Mouse (Mus musculus) c-Kit-positive CD71-positive TER-119-positive erythroid progenitor cells, embryonic 14.5 days (primary cell): Measurements from ENCODE around the gene Rps13.
A peak's percentile ranks its signal among the peaks of the same experiment; 100 is the strongest.
"Not testable (repeated sequence)": the region's sequence is repeated elsewhere in the genome, so short reads cannot be mapped to it uniquely, and the experiment has no call there.

Source experiments
- DNase-seq: peaks from one replicate; pipeline ENCODE4 v3.0.0-alpha.2; 2013; ENCODE audit warnings: low spot score

The Rps13 gene

GRCm38 (mm10) chr7:116333713-116334668 is at the start of gene Rps13:
Gene Rps13, minus strand, starts transcription at chr7:116334195.
- peak; percentile 94 for DNase-seq

GRCm38 (mm10) chr7:116379181-116379580 is 45.2 kb upstream of the Rps13 start:
- not testable (repeated sequence) for DNase-seq

DNA sequence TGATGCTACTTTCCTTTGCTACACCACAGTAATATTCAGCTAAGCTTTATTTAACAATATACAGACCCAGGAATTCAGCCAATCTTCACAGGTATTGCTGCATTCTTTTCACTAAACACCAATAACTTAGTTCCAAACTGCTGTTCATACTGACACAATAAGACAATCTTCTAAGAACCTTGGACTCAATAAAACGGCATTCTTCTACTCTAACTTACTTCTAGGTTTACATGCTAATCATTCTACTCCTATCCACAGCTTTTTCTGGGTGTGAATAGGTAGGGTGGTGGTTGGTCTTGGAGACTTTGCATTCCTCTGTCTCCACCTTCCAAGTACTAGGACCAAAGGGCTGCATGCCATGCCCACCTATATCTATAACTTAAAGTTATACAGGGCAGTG is 40.3 kb upstream of the Rps13 start:
- DNase-seq: no peak

DNA sequence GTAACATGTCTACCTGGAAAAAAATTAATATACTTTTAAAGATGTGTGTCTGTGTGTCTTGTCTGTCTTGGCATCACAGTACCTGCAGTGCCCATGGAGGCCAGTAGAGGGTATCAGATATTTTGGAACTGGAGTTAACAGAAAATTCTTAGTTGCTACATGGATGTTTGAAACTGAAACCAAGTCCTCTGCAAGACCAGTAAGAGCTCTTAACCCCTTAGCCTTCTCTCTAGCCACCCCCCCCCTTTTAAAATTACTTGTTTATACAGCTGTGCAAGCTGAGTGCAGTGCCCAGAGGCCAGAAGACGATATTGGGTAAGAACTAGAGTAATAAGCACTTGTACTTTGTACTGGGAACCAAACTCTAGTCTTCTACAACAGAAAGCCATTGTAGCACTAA is 2.2 kb upstream of the Rps13 start:
- peak; percentile 67 for DNase-seq

- peak; percentile 27 for DNase-seq
These were observed 1.1 kb upstream of the Rps13 start for GRCm38 (mm10) chr7:116335133-116335532.

GRCm38 (mm10) chr7:116334669-116335038 is 659 bp upstream of the Rps13 start:
- DNase-seq: no peak

GRCm38 (mm10) chr7:116331246-116331645 is 2.7 kb downstream of the Rps13 start:
- DNase-seq: no peak

GRCm38 (mm10) chr7:116329858-116330257 is 4.1 kb downstream of the Rps13 start:
- no peak for DNase-seq

GRCm38 (mm10) chr7:116328777-116329176 is 5.2 kb downstream of the Rps13 start:
- DNase-seq: no peak

GRCm38 (mm10) chr7:116327901-116328300 is 6.1 kb downstream of the Rps13 start:
- DNase-seq: no peak

GRCm38 (mm10) chr7:116323331-116323964 is 10.5 kb downstream of the Rps13 start:
- no peak for DNase-seq

DNA sequence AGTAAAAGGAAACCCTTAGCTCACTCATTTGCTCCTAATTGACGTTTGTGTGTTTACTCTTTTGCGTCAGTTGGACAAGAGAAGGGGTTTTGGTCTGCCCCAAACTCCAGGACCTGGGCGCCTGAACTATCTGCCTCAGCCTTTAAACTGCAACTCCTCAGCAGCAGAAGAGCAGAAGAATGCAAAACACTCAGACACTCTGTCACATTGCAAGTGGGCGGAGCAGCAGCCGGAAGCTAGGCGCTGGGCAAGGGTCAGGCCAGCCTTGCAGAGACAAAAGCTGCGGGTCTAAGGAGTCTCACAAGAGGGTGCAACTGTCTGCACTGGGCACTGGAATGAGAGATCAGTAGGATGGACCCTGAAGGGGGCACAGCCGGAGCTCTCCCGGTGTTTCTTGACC is 24.5 kb downstream of the Rps13 start:
- DNase-seq: no peak

GRCm38 (mm10) chr7:116308632-116308991 is 25.4 kb downstream of the Rps13 start:
- no peak for DNase-seq

DNA sequence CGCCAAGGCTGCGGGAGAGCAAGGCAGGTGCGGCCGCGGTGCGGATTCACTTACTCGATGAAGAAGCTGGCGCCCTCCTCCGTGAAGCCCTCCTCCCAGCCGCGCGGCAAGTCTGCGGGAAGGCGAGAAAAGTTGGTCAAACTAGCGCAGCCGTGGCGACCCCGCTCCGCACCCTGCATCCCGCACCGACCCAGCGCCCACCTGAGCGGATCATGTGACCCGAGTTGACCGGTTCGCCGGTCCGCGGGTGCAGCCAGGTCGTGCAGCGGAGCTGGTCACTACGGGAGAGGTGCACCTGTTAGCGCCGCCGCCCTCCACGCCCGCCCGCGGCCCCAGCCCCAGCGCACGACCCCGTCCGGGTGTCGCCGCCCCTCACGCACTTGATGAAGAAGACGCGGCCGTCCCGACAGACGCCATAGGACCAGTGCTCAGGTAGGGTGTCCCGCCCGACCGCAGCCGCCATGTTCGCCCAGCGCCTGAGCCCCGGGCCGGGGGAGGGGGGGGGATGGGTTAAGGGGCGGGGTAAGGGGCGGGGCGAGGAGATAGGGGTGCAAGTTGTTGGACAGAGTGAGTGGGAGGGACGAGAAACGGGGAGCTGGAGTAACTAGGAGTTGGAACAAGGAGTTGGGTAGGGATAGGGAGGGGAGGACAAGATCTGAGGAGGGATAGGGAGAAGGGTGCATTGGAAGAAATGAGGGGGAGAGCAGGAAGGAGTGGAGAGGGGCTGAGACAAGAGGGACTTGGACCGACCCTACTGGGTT is 25.9 kb downstream of the Rps13 start, which contains the start of gene Plekha7:
Plekha7 (minus strand) TSS at position 506 of the 761 bp plus-strand sequence.
- DNase-seq: no peak

GRCm38 (mm10) chr7:116307099-116307870 is 26.7 kb downstream of the Rps13 start:
- no peak for DNase-seq

DNA sequence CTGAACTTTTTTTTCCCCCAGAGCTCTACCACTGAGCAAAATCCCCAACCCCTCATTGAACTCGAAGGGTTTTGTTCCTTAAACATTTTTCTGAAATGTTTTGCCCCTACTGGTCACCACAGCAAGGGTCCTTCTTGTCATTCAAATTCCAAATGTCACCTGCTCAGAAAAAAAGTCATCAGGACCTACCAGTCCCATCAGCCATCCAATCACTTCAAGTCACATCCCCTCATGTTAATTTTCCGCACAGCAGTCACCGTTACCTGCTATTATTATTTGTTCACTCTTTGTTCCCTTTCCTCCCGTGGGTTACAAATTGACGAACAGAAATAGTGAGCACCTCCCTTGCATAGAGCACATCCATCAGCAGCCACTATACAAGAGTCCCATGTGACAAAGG is 27.4 kb downstream of the Rps13 start:
- no peak for DNase-seq

DNA sequence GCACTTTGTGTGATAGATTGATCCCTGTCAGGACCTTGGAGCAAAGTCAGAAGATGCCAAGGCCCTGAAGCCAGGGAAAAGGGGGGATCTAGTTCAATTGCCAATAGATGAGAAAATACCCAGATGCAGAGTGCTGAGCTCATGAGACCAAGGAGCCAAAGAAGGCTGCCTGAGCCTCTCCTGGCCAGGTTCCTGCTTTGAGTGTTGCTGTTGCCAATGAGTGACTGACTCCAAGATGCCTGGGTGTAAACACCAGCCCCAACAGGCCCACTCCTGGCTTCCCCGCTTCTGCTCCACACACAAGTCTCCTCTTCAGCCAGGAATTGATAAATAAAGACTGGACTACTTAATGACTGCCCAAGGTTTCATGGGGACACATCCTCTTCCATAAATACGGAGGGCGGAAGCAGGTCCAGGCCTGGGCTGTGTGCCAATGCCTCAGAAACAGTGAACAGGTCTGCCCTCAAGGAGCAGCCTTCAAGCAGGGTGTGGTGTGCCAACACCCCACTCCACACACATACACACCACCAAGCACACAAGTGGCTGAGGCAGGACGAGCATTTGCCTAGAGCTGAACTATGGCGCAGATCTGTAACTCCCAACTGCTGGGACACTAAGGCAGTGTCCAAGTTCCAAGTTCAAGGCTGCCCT is 32.2 kb downstream of the Rps13 start:
- DNase-seq: no peak

DNA sequence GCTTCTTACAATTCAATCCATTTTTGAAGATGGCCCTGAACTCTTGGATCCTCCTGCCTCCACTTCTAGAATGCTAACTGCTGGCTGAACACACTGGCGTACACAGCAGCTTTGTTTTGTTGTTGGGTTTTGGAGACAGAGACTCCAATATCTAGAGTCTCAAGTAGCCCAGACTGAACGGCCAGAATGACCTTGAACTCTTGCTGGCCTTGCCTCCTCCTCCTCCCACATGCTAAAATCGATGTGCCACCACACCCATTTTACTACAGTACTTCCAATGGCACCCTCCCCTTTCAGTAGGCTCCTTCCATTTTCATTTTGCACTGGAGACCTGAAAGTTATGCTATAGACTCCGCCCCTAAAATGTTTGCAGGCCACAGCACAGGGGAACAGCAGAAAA is 32.9 kb downstream of the Rps13 start:
- DNase-seq: no peak

- no peak for DNase-seq
These were observed 35.1 kb downstream of the Rps13 start for GRCm38 (mm10) chr7:116298851-116299250.

DNA sequence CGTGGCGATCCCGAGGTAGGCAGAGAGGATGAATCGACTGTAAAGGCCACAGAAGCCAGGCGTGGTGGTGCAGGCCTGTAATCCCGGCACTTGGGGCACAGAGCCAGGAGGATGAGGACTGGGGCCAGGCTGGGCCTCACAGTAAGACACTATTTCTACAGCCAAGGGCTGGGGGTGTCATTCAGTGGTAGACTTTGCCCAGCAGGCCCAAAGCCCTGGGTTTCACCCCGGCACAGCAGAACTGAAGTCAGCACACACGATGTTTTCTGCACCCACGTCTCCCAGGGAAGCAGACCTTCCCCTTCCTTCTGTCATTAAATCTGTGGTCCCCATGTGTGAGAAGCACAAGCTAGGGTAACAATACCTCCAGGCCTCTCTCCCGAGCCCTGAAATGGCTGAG is 35.6 kb downstream of the Rps13 start:
- DNase-seq: no peak

DNA sequence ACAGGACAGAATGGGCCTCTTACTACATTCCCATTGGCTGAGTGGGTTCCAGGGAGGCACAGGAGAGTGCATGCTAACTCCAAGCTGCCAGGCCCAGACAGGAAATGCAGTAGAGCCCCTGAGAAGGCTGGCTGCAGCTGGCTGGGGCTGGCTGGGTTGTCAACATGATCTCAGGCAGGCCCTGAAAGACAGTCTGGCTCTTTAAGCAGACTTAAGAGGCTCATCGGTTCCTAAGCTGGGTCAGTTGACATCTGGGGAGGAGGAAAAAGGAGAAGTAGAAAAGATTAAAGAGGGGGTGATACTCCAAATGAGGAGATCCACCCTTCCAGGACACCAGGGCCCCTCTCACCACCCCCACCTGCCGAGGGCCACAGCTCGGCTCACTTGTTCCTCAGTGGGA is 39.0 kb downstream of the Rps13 start:
- no peak for DNase-seq
